Mouse (Mus musculus) ES-Bruce4 (cell line): ENCODE results near the gene Slc5a2.

Experiments
- CTCF ChIP-seq: IDR thresholded peaks from one replicate; pipeline ENCODE4 v1.8.1; 2011; ENCODE audit warnings: low read depth, low read length
- EP300 ChIP-seq: IDR thresholded peaks from 2 replicates; pipeline ENCODE4 v1.6.1; 2011; ENCODE audit warnings: low read depth, low read length; ENCODE audit not compliant: insufficient read depth

- TF ChIP-seq CTCF = no peak
- no peak for TF ChIP-seq EP300
Measured at GRCm38 (mm10) chr7:128255757-128256156, 9.7 kb upstream of the Slc5a2 start.
